Mouse (Mus musculus): ENCODE measurements at regions not wholly inside any gene's neighbourhood (a gene's known extent, or its start where the extent isn't known, plus 50 kb on each side); places are given as distances from the start of the nearest gene placed in this dataset.

DNA sequence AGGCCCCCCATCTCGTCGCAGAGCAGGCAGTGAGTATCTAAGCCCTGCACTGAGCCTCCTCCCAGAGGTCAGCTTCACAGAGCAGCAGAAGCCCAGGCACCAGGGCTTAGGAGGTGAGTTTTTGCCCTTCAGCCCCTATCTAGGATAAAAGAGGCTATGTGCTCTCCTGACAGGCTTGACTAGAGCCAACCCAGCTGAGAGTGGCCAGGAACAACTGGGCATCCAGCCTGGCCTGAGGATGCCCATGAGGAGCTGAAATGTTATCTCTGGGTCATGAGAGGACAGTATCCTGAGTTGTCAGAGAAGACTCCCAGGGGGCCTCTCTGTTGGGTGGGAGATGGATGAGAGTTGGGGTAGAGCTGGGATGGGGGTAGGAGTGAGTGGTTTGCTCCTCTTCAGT is 149.6 kb downstream of the Bod1 start:
- TF ChIP-seq CTCF (IDR thresholded peaks at IDR 0.05; ENCODE audit: insufficient read depth, low read length) (no peak), POLR2A (IDR thresholded peaks at IDR 0.05; ENCODE audit: borderline replicate concordance, extremely low read depth, low read depth, low read length) (no peak)
